Mouse (Mus musculus): ENCODE data around the gene Nop16.

Gene Nop16

DNA sequence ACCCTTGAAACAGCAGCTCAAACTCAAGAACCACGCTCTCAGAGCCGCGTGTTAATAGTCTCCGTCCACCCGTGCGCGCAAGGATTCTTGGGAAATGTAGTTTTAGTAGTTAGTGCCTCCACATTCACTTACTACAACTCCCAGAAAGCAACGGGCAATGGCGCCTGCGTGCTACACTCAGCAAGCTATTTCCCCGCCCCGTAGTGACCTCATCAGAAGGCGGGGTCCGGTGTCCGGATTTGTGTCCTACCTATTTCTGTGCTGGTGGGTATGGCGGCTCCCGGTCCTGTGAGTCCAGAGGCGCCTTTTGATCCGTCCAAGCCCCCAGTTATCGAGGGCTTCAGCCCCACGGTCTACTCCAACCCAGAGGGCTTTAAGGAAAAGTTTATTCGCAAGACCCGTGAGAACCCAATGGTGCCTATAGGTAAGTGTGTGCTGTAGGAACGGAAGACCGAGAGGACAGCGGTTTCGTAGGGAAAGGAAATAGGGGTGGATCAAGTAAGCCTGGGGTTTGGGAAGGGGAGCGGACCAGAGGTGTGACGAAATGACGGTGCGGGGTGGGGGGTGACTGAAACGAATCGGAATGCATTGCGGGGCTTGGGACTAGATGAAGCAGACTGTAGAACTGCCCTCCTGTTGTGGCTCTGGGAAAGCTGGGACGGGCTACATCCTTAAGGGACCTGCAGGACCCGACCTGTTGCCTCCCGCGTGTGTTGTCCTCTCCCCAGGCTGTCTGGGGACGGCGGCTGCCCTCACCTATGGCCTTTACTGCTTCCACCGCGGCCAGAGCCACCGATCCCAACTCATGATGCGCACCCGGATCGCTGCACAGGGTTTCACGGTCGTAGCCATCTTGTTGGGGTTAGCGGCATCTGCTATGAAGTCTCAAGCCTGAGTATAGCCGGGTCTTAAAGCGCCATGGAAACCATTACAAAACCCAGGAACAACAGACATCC, at the start of gene Nop16, which contains the start of gene Higd2a:
TSS of gene Nop16 (minus strand) at position 95 of the 956 bp plus-strand sequence.
TSS of gene Higd2a (plus strand) at position 212 of the 956 bp plus-strand sequence.
- peak; percentile 99 for DNase-seq

GRCm38 (mm10) chr13:54635011-54635410, 45.1 kb upstream of the Nop16 start:
- DNase-seq: no peak

DNA sequence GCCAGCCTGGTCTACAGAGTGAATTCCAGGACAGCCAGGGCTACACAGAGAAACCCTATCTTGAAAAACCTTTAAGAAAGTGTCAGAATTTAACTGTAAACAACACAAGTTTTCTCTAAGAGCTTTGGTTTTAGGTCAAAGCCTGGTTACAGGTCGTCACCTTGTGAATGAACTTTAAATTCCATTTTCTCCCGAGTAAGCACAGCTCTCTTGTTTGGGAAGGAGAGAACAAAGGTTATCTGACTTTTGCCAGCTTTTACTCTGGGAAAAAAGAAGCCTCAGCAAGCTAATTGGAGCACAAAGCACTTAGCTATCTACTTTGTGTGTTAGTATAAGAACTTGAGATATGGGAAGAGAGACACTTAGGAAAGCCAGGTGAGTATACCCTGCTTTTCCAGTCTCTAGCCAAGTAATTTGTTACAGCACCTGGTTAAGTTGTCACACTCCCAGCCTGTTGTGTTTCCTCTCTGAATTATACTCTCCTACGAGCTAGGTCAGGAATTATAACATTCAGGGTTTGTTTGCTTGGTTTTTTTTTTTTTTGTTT, 42.9 kb upstream of the Nop16 start:
- DNase-seq: no peak

DNA sequence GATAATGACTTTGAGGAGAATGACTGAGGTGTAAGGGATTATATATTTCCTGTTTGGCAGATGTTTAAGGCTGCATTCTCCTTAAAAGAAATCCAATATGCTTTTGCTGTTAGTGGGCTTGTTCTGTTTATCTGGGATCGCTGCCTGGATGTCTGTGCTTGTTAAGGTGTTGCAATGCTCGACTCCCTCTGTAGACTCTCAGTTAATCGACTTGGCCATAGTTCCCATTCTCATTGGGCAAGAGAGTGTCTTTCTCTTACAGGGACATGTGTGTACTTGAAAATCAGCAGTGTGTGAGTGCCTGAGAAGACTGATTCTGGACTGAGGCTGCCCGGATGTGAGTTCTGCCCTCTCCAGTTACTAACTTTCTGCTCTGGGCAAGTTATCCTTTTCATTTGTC, 39.2 kb upstream of the Nop16 start:
- no peak for DNase-seq

GRCm38 (mm10) chr13:54621960-54622521, 32.2 kb upstream of the Nop16 start:
- no peak for DNase-seq

DNA sequence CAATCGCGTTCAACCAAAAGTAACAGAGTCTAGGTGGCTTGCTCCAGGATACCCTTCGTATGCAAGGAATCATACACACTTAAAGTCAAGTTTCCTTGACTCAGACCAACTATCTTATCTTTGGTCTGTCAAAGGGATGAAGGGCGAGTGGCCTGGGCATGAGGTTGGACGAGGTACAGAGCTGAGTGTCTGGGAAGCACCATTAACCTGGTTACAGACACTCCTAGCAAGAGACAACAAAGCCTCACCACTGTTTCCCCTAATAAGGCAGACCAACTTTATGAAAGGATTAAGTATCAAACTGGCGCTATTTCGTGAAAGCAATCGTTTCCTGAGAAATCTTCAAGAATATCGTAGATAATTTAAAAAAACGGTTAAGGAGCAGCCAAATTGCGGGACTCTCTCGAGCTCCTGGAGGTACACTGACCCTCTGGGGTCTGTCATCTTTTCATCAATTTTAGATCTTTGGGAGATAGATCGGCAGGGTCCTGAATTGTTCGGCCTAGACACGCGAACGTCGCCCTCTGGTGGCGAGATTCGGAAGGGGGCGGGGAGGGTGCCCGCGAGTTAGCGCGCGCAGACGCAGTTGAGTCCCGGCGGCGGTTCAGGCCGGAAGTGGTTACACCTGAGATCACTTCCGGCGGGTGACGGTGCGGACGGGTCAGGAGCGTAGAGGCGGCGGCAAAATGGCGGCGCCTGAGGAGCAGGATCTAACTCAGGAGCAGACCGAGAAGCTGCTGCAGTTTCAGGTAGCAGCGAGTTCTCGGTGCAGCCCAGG, 31.5 kb upstream of the Nop16 start, which contains the start of gene Faf2:
TSS of gene Faf2 (plus strand) at position 630 of the 778 bp plus-strand sequence.
- peak; percentile 99 for DNase-seq

GRCm38 (mm10) chr13:54616998-54617397, 27.1 kb upstream of the Nop16 start:
- no peak for DNase-seq

GRCm38 (mm10) chr13:54616307-54616706, 26.4 kb upstream of the Nop16 start:
- DNase-seq: peak; percentile 9

DNA sequence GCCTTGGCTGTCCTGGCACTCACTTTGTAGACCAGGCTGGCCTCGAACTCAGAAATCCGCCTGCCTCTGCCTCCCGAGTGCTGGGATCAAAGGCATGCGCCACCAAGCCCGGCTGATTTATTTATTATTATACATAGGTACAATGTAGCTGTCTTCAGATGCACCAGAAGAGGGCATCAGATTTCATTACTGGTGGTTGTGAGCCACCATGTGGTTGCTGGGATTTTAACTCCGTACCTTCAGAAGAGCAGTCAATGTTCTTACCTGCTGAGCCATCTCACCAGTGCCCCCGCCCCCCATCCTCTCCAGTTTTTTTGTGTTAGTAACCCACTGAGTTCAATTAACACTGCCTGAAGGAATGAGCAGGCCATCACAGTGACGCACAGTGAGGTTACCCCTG, 23.3 kb upstream of the Nop16 start:
- peak; percentile 50 for DNase-seq

DNA sequence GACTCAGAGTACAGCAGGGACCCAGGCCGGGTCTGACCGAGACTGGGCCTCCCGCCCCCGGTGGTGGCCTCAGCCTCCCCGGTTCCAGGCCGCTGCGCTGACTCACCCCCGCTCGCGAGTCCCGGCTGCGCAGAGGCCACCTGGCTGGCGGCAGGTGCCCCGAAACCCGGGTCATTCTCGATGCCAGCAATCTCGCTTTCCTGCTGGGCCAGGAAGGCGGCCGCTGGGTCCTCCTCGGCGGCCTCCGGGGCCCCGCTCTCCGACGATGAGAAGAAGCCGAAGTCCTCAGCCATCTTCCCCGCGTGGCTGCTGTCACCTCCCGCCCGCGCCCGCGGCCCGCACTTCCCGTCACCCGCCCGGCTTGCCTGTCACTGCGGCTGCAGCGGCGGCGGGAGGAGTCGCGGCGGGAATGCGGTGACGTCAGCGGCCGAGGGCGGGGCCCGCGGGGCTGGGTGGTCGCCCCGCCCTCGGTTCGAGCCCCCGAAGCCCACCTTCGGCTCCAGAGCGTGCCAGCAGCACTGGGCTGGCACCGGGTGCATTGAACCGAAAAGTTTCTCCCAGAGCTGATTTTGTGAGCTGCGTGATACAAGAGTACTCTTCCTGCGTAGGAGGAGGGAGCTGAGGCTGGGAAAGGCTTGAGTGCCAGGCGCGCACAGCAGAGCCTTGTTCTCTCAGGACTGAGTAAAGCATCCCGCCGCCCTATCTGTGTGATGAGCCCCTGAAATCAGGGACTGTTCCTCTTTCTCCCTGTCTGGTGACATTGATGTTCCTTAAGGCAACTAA, 21.3 kb upstream of the Nop16 start, which contains the start of gene Cltb:
TSS of gene Cltb (minus strand) at position 373 of the 783 bp plus-strand sequence.
- peak; percentile 92 for DNase-seq

DNA sequence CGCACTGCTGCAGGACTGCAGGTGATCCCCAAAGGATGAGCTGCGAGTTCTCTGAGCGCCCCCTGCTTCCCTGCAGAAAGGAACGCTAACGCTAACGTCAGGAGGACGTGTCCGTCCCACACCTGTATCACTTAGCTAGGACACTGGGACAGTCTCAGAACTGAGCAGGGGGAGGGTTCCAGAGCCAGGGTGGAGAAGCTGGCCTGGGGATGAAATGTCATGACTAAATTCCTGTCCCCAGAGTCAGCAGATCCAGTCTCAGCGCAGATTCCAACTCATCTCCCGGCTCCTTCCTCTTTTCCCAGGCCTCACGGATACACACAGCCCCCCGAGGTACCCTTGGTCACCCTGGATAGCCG, 20.7 kb upstream of the Nop16 start:
- peak; percentile 74 for DNase-seq

GRCm38 (mm10) chr13:54609301-54609700, 19.4 kb upstream of the Nop16 start:
- DNase-seq: no peak

GRCm38 (mm10) chr13:54608666-54609065, 18.8 kb upstream of the Nop16 start:
- DNase-seq: peak; percentile 75

- DNase-seq: no peak
These were observed 18.1 kb upstream of the Nop16 start for GRCm38 (mm10) chr13:54608002-54608401.

GRCm38 (mm10) chr13:54607204-54607603, 17.3 kb upstream of the Nop16 start:
- no peak for DNase-seq

DNA sequence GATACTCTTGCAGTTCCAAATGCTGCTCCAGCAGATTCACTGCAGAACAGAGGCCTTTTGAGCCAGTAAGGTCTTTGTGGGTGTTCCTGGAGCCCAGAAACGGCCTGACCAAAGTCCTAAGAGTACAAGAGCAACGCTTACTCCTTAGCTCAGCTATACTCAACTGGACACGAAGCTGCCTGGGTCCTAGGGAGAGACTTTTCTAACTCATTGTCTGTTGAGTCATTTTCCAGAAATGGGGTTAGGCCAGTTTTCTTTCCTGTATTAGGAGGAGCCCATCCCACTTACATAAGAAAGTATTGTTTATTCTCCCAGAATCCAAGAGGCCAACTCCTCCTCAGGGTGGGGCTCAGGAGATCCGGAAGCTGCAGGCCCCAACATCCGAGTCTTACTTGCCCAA, 15.5 kb upstream of the Nop16 start:
- no peak for DNase-seq

- DNase-seq: no peak
These were observed 14.3 kb upstream of the Nop16 start for GRCm38 (mm10) chr13:54604221-54604620.

GRCm38 (mm10) chr13:54603501-54603900, 13.6 kb upstream of the Nop16 start:
- no peak for DNase-seq

- DNase-seq: no peak
These were observed 12.8 kb upstream of the Nop16 start for GRCm38 (mm10) chr13:54602639-54603111.

GRCm38 (mm10) chr13:54598622-54599143, 8.8 kb upstream of the Nop16 start:
- peak; percentile 57 for DNase-seq

DNA sequence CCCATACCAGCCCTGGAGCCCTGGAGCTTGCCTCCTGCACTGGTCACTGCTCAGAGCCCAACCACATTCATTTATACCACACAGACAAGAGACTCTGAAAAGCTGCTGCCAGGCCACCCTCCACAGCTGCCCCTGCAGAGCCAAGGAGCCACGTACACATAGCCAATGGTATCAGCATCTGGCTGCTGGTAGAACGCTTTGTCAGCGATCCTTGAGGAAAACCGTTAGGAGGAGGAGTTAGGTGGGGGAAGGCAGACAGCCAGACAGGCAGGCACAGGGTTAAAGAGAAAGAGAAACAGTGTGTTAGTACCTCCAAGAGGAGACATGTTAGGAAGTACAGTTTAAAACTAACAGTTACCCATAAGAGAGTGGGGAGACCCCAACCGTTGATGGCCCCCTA, 7.0 kb upstream of the Nop16 start:
- no peak for DNase-seq
